Mouse (Mus musculus): ENCODE measurements at regions not wholly inside any gene's neighbourhood (a gene's known extent, or its start where the extent isn't known, plus 50 kb on each side); places are given as distances from the start of the nearest gene placed in this dataset.

GRCm38 (mm10) chr9:24994491-24994890 is 94.7 kb upstream of the Gm10181 start:
- TF ChIP-seq CTCF (IDR thresholded peaks at IDR 0.05; ENCODE audit: borderline replicate concordance, control insufficient read depth, extremely low read depth, insufficient read depth, low read length, poor library complexity) (no peak), POLR2A (IDR thresholded peaks at IDR 0.05; ENCODE audit: control insufficient read depth, extremely low read depth, insufficient read depth, low read length, poor library complexity) (no peak)
